Mouse (Mus musculus): ENCODE data around the gene Msi2.

Msi2 gene

GRCm38 (mm10) chr11:88406408-88406915 lies 311.9 kb downstream of the Msi2 start:
- no peak for DNase-seq (ENCODE audit: low read depth, low spot score)

GRCm38 (mm10) chr11:88404816-88405613 lies 313.3 kb downstream of the Msi2 start:
- no peak for DNase-seq (ENCODE audit: low read depth, low spot score)

- DNase-seq (ENCODE audit: low read depth, low spot score): no peak
These were observed 314.1 kb downstream of the Msi2 start for GRCm38 (mm10) chr11:88404247-88404677.

- no peak for DNase-seq (ENCODE audit: low read depth, low spot score)
These were observed 316.0 kb downstream of the Msi2 start for GRCm38 (mm10) chr11:88402290-88402689.

- DNase-seq (ENCODE audit: low read depth, low spot score): no peak
These were observed 317.0 kb downstream of the Msi2 start for GRCm38 (mm10) chr11:88401333-88401732.

GRCm38 (mm10) chr11:88400926-88401325 lies 317.4 kb downstream of the Msi2 start:
- DNase-seq (ENCODE audit: low read depth, low spot score): no peak

GRCm38 (mm10) chr11:88400235-88400634 lies 318.1 kb downstream of the Msi2 start:
- DNase-seq (ENCODE audit: low read depth, low spot score): no peak

GRCm38 (mm10) chr11:88399431-88399830 lies 318.9 kb downstream of the Msi2 start:
- no peak for DNase-seq (ENCODE audit: low read depth, low spot score)

- no peak for DNase-seq (ENCODE audit: low read depth, low spot score)
These were observed 319.3 kb downstream of the Msi2 start for GRCm38 (mm10) chr11:88399028-88399427.

- DNase-seq (ENCODE audit: low read depth, low spot score): no peak
These were observed 323.0 kb downstream of the Msi2 start for GRCm38 (mm10) chr11:88395076-88395990.

GRCm38 (mm10) chr11:88394341-88395075 lies 323.8 kb downstream of the Msi2 start:
- no peak for DNase-seq (ENCODE audit: low read depth, low spot score)

- DNase-seq (ENCODE audit: low read depth, low spot score): no peak
These were observed 325.6 kb downstream of the Msi2 start for GRCm38 (mm10) chr11:88392715-88393114.

GRCm38 (mm10) chr11:88391181-88391814 lies 327.0 kb downstream of the Msi2 start:
- no peak for DNase-seq (ENCODE audit: low read depth, low spot score)

GRCm38 (mm10) chr11:88389530-88389929 lies 328.8 kb downstream of the Msi2 start:
- DNase-seq (ENCODE audit: low read depth, low spot score): no peak

GRCm38 (mm10) chr11:88386916-88387315 lies 331.4 kb downstream of the Msi2 start:
- DNase-seq (ENCODE audit: low read depth, low spot score): no peak

- no peak for DNase-seq (ENCODE audit: low read depth, low spot score)
These were observed 335.9 kb downstream of the Msi2 start for GRCm38 (mm10) chr11:88382449-88382848.

GRCm38 (mm10) chr11:88381145-88381909 lies 337.0 kb downstream of the Msi2 start:
- DNase-seq (ENCODE audit: low read depth, low spot score): no peak

GRCm38 (mm10) chr11:88379635-88380034 lies 338.7 kb downstream of the Msi2 start:
- no peak for DNase-seq (ENCODE audit: low read depth, low spot score)

GRCm38 (mm10) chr11:88378686-88379339 lies 339.5 kb downstream of the Msi2 start:
- DNase-seq (ENCODE audit: low read depth, low spot score): no peak

- no peak for DNase-seq (ENCODE audit: low read depth, low spot score)
These were observed 345.7 kb downstream of the Msi2 start for GRCm38 (mm10) chr11:88372589-88372988.
